In the genomic region with DNA sequence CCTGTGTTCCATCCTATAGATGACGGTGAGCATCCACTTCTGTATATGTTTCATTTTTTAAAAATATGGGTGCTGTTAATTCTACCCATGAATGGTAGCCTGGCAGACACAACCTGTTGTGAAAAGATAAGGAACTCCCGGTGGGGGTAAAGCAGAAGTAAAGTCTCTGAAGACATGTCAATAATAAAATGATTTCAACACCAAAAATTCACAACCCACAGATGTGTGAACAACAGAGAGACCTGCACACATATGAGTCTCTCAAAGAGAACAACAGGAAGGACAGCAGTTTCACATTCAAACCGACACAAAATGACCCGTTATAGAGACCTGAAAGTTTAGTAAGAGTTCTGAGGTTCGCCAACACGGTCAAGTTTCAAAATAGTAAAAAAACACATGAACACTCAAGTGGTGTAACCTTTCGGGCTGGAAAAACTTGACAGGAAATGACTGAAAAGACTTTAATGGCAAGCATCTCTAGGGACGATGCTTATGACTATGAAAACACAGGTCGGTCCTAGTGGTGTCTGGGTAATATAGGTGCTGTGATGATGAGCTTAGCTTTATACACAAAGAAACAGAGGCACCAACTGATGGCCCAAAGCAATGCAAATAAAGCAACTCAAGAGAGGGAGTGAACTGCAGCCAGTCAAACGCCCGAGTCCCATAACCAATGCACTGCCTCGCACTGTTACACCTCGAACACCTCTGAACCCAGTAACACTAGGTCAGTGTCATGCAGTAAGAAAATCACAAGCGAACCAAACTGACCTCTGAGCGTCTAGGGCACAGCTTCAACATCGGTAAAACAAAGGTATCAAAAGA, we compare ENCODE assay signal across 7 mouse cellular contexts. TPM values are rescaled to one million over a fixed set of nuclear protein-coding genes. Genes with fewer than 3 reads are reported as not detected.
DNase-seq lines count a peak whose midpoint lies in the region; ATAC-seq and TF ChIP-seq lines count a peak whose summit lies in the region.

No protein-coding gene starts in this region.

- peaks cover 59% of the 10 kb centered on the region for H3K4me1 ChIP-seq in G1E (ENCODE audit: insufficient read depth, low read depth, low read length)
- H3K4me1 ChIP-seq in liver, postnatal 0 days (ENCODE audit: insufficient read depth): peaks cover 12% of the 10 kb centered on the region

- DNase-seq in CD4-positive helper T cell, adult 2 months (ENCODE audit: low read depth, low spot score): peak; percentile 42
- peak; percentile 64 for DNase-seq in G1E (ENCODE audit: low spot score)
- peak; percentile 18 for DNase-seq in liver, postnatal 0 days
- DNase-seq in frontal cortex, adult 2 months (ENCODE audit: extremely low spot score in 1 of 2, low spot score in 1 of 2): no peak
- DNase-seq in layer of hippocampus, postnatal 25 days (ENCODE audit: extremely low spot score in 1 of 2, low spot score in 1 of 2): no peak

- peak; percentile 78 for TF ChIP-seq EP300 in liver, postnatal 0 days (IDR thresholded peaks at IDR 0.05; ENCODE audit: low read depth)

- H3K36me3 ChIP-seq in G1E (replicated peaks): peaks cover 40% of the 10 kb centered on the region
- peaks cover 23% of the 10 kb centered on the region for H3K36me3 ChIP-seq in liver, postnatal 0 days (replicated peaks; ENCODE audit: insufficient read depth, low read length)

- ATAC-seq in G1E (ENCODE audit: extremely low read depth, insufficient number of reproducible peaks, low FRiP score, poor library complexity, severe bottlenecking): peak; percentile 54
- peak; percentile 84 for ATAC-seq in granulocyte monocyte progenitor cell, adult 5-6 weeks (replicated peaks; ENCODE audit: poor library complexity, severe bottlenecking)
- ATAC-seq in liver, postnatal 0 days: peak; percentile 63
- ATAC-seq in cerebellum, adult (ENCODE audit: insufficient number of reproducible peaks, low FRiP score, low TSS enrichment): no peak

- H3K27ac ChIP-seq in liver, postnatal 0 days (ENCODE audit: low read depth): peak overlapping the region; percentile 88

- WGBS in liver, postnatal 0 days (ENCODE audit: insufficient replicate concordance): 38% methylated on average over 16 of the region's 16 CpGs

- no peaks in the 10 kb centered on the region for H3K9me3 ChIP-seq in G1E (replicated peaks)
- no peaks in the 10 kb centered on the region for H3K9me3 ChIP-seq in liver, postnatal 0 days (ENCODE audit: low read length)

- H3K27me3 ChIP-seq in G1E (ENCODE audit: insufficient read depth, low read length): no peaks in the 10 kb centered on the region
- H3K27me3 ChIP-seq in liver, postnatal 0 days (ENCODE audit: insufficient read depth, low read length): no peaks in the 10 kb centered on the region

- no peak for TF ChIP-seq CTCF in G1E (IDR thresholded peaks at IDR 0.05; ENCODE audit: low read depth, low read length)
- no peak for TF ChIP-seq CTCF in liver, postnatal 0 days (IDR thresholded peaks at IDR 0.05; ENCODE audit: low read depth)

- peak overlapping the region; percentile 91 for H3K9ac ChIP-seq in liver, postnatal 0 days (replicated peaks)

- H3K4me2 ChIP-seq in liver, postnatal 0 days (ENCODE audit: low read depth, low read length): peak overlapping the region; percentile 73

- H3K4me3 ChIP-seq in G1E (ENCODE audit: low read depth, low read length): peak overlapping the region; percentile 88
- peak overlapping the region; percentile 79 for H3K4me3 ChIP-seq in liver, postnatal 0 days (ENCODE audit: low read depth, low read length)

RNA-seq across cellular contexts. Expression of a gene that starts 1.7 kb away (rescaled TPM):
- total RNA-seq in G1E (2014; fragmentation: Nextera tagmentation) (81.6 and 91.3 TPM in 2 replicates), G1E (2017) (236 and 288 TPM in 2 replicates)
- 20.8 and 30.0 TPM in 2 replicates for polyA plus RNA-seq in G1E (2012)
- total RNA-seq in granulocyte monocyte progenitor cell, adult 5-6 weeks (2014; fragmentation: Nextera tagmentation): 131 and 137 TPM in 2 replicates
- total RNA-seq in granulocyte monocyte progenitor cell, adult 5-6 weeks (2017): 120 and 140 TPM in 2 replicates
- polyA plus RNA-seq in liver, postnatal 0 days (2015; fragmentation: Nextera tagmentation; extraction: Ambion mirVana): 66.0 and 74.5 TPM in 2 replicates
- polyA plus RNA-seq in frontal cortex, adult 2 months (2012; rRNA removed): 70.9 and 73.9 TPM in 2 replicates
- 10 to 100 TPM; 35.0 to 36.0 TPM for total RNA-seq in layer of hippocampus, postnatal 25 days (2021)

RNA-seq across cellular contexts. Expression of a gene that starts 1.7 kb away (rescaled TPM):
- 125 and 130 TPM in 2 replicates for total RNA-seq in G1E (2014; fragmentation: Nextera tagmentation)
- 122 and 124 TPM in 2 replicates for total RNA-seq in G1E (2017)
- 7.4 and 12.7 TPM in 2 replicates for polyA plus RNA-seq in G1E (2012)
- 31.0 and 38.8 TPM in 2 replicates for total RNA-seq in granulocyte monocyte progenitor cell, adult 5-6 weeks (2014; fragmentation: Nextera tagmentation)
- 37.8 and 45.9 TPM in 2 replicates for total RNA-seq in granulocyte monocyte progenitor cell, adult 5-6 weeks (2017)
- polyA plus RNA-seq in liver, postnatal 0 days (2015; fragmentation: Nextera tagmentation; extraction: Ambion mirVana): 5.2 and 6.9 TPM in 2 replicates
- polyA plus RNA-seq in frontal cortex, adult 2 months (2012; rRNA removed): 65.7 and 66.6 TPM in 2 replicates
- total RNA-seq in layer of hippocampus, postnatal 25 days (2021): 100 to 1,000 TPM; 115 to 117 TPM

RNA-seq across cellular contexts. Expression of a gene that starts 27.1 kb away (rescaled TPM):
- total RNA-seq in G1E (2014; fragmentation: Nextera tagmentation) (148 and 153 TPM in 2 replicates), G1E (2017) (60.8 and 61.7 TPM in 2 replicates)
- polyA plus RNA-seq in G1E (2012): 65.5 and 77.0 TPM in 2 replicates
- total RNA-seq in granulocyte monocyte progenitor cell, adult 5-6 weeks (2014; fragmentation: Nextera tagmentation): 88.8 and 96.9 TPM in 2 replicates
- total RNA-seq in granulocyte monocyte progenitor cell, adult 5-6 weeks (2017): 50.0 and 50.5 TPM in 2 replicates
- 5.4 and 6.2 TPM in 2 replicates for polyA plus RNA-seq in liver, postnatal 0 days (2015; fragmentation: Nextera tagmentation; extraction: Ambion mirVana)
- 75.0 and 81.0 TPM in 2 replicates for polyA plus RNA-seq in frontal cortex, adult 2 months (2012; rRNA removed)
- total RNA-seq in layer of hippocampus, postnatal 25 days (2021): 100 to 1,000 TPM in 1 of 2 experiments, 10 to 100 TPM in 1; 98.2 to 136 TPM

Comparison
In these comparisons a context has a peak if more than half of its experiments do, and no peak if none do; other contexts are left out.
1. DNase-seq: peak in CD4-positive helper T cell, adult 2 months (single experiment), G1E (single experiment) and liver, postnatal 0 days (single experiment); none in frontal cortex, adult 2 months (0 of 2) and layer of hippocampus, postnatal 25 days (0 of 2).